Mouse (Mus musculus): ENCODE results near the gene Ppt2. TPM values are rescaled to one million over a fixed set of nuclear protein-coding genes. Genes with fewer than 3 reads are reported as not detected.

Gene Ppt2
- polyA plus RNA-seq, 1 experiment: 20.2 TPM

DNA sequence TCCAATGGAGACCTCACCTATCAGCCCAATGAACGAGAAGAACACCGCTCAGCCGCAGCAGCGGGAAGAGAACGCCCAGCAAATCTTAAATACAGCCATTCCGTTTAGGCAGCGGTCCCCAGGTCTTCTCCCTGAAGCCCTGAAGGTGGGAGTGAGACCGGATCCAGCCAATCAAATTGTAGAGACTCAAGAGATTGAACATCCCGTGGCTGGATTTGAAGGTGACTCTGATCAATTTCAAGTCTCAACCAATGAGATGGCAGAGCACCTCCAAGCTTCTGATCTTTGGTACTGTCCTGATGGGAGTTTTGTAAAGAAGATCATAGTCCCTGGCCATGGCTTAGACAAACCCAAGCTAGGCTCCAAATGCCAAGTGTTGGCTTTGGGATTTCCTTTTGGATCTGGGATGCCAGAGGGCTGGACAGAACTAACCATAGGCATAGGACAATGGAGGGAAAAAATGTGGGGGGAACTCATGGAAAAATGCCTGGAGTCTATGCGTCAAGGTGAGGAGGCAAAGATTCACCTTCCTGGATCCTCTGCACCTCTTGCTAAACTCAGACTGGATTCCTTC is 17.0 kb upstream of the Ppt2 start:
- Histone ChIP-seq H3K27me3 (ENCODE audit: control insufficient read depth, insufficient read depth, low read length) (no peaks in the 10 kb centered on the region), H3K4me1 (ENCODE audit: control insufficient read depth, insufficient read depth, low read length) (peaks cover 21% of the 10 kb centered on the region), H3K4me3 (ENCODE audit: control insufficient read depth, low read depth, low read length) (peak overlapping the region; percentile 95), H3K36me3 (ENCODE audit: control insufficient read depth, insufficient read depth, low read length) (no peaks in the 10 kb centered on the region; the same call in 1 of the 2 replicates), H3K27ac (ENCODE audit: control insufficient read depth, insufficient read depth, low read depth, low read length) (peak overlapping the region; percentile 63)
- TF ChIP-seq POLR2A (IDR thresholded peaks at IDR 0.05; ENCODE audit: control insufficient read depth, low read depth, low read length) (no peak), CTCF (IDR thresholded peaks at IDR 0.05; ENCODE audit: control insufficient read depth, insufficient read depth, insufficient replicate concordance, low read depth, low read length) (no peak)

DNA sequence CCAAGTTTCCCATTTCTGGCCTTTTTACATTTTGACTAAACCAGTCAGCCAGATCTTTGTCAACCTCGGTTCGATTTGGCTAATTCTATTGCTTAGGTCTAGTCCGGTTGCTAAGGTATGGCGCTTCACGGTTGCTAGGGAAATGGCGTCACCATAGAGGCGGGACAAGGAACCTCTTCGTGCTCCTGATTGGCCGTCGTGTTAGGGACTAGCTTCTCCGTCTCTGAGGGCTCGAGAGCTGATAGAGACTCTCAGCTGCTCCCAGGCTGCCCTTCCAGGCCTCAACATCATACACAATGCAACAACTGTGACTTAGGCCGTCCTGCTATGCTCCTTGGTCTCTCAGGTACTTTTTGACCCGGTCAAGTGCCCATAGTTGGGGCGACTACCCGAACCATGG is 16.3 kb upstream of the Ppt2 start, which contains the start of gene Fkbpl:
Fkbpl (plus strand) TSS at position 157 of the 400 bp plus-strand sequence.
- no peaks in the 10 kb centered on the region for H3K27me3 ChIP-seq (ENCODE audit: control insufficient read depth, insufficient read depth, low read length)
- H3K4me1 ChIP-seq (ENCODE audit: control insufficient read depth, insufficient read depth, low read length): peaks cover 21% of the 10 kb centered on the region
- H3K36me3 ChIP-seq (ENCODE audit: control insufficient read depth, insufficient read depth, low read length): no peaks in the 10 kb centered on the region
- H3K27ac ChIP-seq (ENCODE audit: control insufficient read depth, insufficient read depth, low read depth, low read length): peak within 1 kb of the TSS; percentile 72
- H3K4me3 ChIP-seq (ENCODE audit: control insufficient read depth, low read depth, low read length): peak within 1 kb of the TSS; percentile 95
- TF ChIP-seq POLR2A (IDR thresholded peaks at IDR 0.05; ENCODE audit: control insufficient read depth, low read depth, low read length) (peak; percentile 85), CTCF (IDR thresholded peaks at IDR 0.05; ENCODE audit: control insufficient read depth, insufficient read depth, insufficient replicate concordance, low read depth, low read length) (no peak)

DNA sequence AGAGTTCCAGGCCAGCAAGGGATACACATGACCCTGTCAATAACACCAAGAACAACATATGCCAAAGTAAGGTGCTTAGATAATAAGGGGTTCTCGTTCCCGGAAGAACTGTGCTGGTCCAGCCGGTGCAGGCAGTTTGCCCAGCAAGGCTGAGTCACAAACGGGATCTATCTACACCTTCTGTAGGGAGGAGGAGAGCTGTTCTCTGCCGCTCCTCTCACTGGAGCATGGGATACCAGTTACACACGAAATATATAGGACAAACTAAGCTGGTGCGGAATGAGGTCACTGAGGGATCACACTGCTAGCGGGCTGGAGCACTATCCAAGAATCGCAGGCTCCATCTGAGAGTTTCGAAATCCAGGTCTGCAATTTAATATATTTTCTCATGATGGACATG is 15.6 kb upstream of the Ppt2 start:
- Histone ChIP-seq H3K27ac (ENCODE audit: control insufficient read depth, insufficient read depth, low read depth, low read length) (peak overlapping the region; percentile 72), H3K4me1 (ENCODE audit: control insufficient read depth, insufficient read depth, low read length) (peaks cover 21% of the 10 kb centered on the region), H3K27me3 (ENCODE audit: control insufficient read depth, insufficient read depth, low read length) (no peaks in the 10 kb centered on the region), H3K36me3 (ENCODE audit: control insufficient read depth, insufficient read depth, low read length) (no peaks in the 10 kb centered on the region), H3K4me3 (ENCODE audit: control insufficient read depth, low read depth, low read length) (peak overlapping the region; percentile 95)
- TF ChIP-seq CTCF (IDR thresholded peaks at IDR 0.05; ENCODE audit: control insufficient read depth, insufficient read depth, insufficient replicate concordance, low read depth, low read length) (no peak), POLR2A (IDR thresholded peaks at IDR 0.05; ENCODE audit: control insufficient read depth, low read depth, low read length) (no peak; the same call in 1 of the 2 replicates)

DNA sequence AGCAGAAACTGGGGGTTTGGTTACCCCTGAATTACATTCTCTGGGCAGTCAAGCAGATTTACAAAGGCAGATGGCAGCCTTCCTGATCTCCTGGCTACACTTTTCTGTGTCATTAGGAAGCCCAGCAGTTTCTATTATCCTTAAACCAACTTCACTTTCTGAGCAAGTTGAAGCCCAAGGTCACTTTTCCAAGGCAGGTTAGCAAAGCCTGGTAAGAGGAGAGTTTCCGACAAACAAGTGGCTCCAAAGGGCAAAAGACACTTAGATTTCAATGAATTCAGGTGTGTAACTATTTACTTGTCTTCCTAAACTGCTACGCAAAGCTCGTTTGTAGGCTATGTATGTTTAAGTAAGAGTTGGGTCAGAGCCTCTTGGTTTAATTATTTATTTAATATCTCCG is 15.1 kb upstream of the Ppt2 start:
- Histone ChIP-seq H3K4me3 (ENCODE audit: control insufficient read depth, low read depth, low read length) (no peak overlapping the region), H3K4me1 (ENCODE audit: control insufficient read depth, insufficient read depth, low read length) (peaks cover 21% of the 10 kb centered on the region), H3K27ac (ENCODE audit: control insufficient read depth, insufficient read depth, low read depth, low read length) (no peak overlapping the region), H3K27me3 (ENCODE audit: control insufficient read depth, insufficient read depth, low read length) (no peaks in the 10 kb centered on the region), H3K36me3 (ENCODE audit: control insufficient read depth, insufficient read depth, low read length) (no peaks in the 10 kb centered on the region)
- no peak for TF ChIP-seq POLR2A (IDR thresholded peaks at IDR 0.05; ENCODE audit: control insufficient read depth, low read depth, low read length)
- TF ChIP-seq CTCF (IDR thresholded peaks at IDR 0.05; ENCODE audit: control insufficient read depth, insufficient read depth, insufficient replicate concordance, low read depth, low read length): no peak

DNA sequence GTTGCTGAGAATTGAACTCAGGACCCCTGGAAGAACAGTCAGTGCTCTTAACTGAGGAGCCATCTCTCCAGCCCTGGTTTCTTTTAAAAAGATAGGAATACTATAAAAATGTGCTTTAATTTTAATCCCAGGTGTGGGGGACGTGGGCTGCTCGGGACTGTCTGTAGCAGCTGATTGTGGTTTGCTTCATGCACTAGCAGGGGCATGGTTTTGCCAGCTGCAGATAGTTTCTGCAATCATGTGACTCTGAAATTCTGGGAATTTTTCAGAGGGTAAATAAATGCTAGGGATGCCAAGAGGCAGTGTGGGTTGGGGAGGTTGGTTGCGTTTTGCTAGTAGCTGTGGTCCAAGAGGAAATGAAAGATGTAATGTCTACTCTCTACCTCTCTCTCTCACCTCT is 13.6 kb upstream of the Ppt2 start:
- H3K4me1 ChIP-seq (ENCODE audit: control insufficient read depth, insufficient read depth, low read length): peaks cover 20% of the 10 kb centered on the region
- H3K27ac ChIP-seq (ENCODE audit: control insufficient read depth, insufficient read depth, low read depth, low read length): no peak overlapping the region
- H3K27me3 ChIP-seq (ENCODE audit: control insufficient read depth, insufficient read depth, low read length): no peaks in the 10 kb centered on the region
- no peaks in the 10 kb centered on the region for H3K36me3 ChIP-seq (ENCODE audit: control insufficient read depth, insufficient read depth, low read length)
- TF ChIP-seq CTCF (IDR thresholded peaks at IDR 0.05; ENCODE audit: control insufficient read depth, insufficient read depth, insufficient replicate concordance, low read depth, low read length): no peak
- no peak for TF ChIP-seq POLR2A (IDR thresholded peaks at IDR 0.05; ENCODE audit: control insufficient read depth, low read depth, low read length)
- no peak overlapping the region for H3K4me3 ChIP-seq (ENCODE audit: control insufficient read depth, low read depth, low read length)

DNA sequence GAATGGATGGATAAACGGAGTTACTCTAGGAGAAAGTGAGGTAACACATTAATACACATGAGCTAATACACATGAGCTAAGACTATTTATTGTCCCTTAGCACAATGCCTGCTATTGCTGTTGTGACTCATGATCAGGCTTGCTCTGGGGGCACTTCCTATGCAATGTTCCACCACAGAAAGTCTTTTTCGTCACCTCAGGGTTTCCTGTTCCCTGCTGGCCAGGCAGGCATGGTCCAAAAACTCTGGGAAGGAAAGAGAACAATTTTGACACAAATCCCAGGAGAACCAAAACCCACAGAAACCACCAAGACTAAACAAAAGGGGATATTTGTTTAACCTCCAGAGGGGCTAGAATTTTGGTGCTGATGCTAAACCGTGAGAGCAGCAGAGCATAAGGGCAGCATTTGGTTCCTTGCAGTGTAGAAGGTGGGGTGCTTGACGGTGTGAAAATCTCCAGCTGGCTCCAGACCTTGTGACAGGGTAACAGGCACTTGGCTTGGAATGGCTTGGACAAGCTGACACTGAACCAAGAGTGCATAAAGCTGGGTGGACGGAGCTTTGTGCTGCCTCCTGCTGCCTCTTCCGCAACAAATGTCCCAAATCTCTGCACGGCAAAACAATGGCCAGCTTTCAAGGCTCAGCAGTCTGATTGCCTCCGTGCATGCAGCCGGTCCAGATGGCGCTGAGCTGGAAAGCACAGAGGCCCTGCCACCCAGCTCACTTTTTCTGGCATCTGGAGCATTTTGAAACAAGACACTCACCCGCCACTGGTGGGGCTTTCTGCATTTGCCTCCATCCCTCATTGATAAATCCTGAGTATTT is 12.7 kb upstream of the Ppt2 start:
- Histone ChIP-seq H3K27me3 (ENCODE audit: control insufficient read depth, insufficient read depth, low read length) (no peaks in the 10 kb centered on the region), H3K27ac (ENCODE audit: control insufficient read depth, insufficient read depth, low read depth, low read length) (no peak overlapping the region), H3K36me3 (ENCODE audit: control insufficient read depth, insufficient read depth, low read length) (no peaks in the 10 kb centered on the region), H3K4me1 (ENCODE audit: control insufficient read depth, insufficient read depth, low read length) (peaks cover 15% of the 10 kb centered on the region), H3K4me3 (ENCODE audit: control insufficient read depth, low read depth, low read length) (no peak overlapping the region)
- TF ChIP-seq POLR2A (IDR thresholded peaks at IDR 0.05; ENCODE audit: control insufficient read depth, low read depth, low read length) (no peak), CTCF (IDR thresholded peaks at IDR 0.05; ENCODE audit: control insufficient read depth, insufficient read depth, insufficient replicate concordance, low read depth, low read length) (no peak)

DNA sequence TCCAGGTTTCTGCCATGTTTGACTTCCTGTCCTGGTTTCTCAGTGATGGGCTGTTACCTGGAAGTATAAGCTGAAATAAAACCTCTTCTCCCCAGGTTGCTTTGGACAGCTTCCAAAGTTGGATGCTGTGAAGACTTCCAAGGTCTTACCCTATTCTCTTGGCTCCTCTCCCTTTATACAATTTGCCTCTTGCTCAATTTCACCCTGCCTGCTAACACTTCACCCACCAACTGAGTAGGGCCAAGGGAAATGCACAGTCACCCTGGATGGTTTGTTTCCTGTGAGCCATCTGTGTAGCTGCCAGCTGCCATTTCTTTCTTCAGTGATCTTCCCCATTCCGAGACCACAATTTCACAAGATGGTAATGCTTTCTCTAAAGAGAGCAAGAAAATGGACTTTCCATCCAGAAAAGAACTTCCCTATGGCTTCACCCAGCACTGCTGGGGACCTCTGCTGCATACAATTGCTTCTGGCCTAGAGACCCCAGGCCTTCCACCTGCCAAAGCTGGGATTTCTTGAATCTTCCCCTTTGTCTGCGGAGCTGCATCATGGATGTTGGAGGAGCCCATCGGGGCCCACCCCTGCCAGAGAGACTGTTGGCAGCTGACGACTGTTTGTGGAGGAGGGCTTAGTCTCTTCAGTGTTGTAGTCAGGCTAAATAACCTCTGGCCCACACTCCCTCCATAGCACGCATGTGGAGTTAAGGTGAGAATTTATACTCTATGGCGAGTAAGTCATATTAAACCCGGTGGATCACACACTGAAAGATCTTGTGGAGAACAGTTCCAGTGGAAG is 11.3 kb upstream of the Ppt2 start:
- Histone ChIP-seq H3K27ac (ENCODE audit: control insufficient read depth, insufficient read depth, low read depth, low read length) (no peak overlapping the region), H3K36me3 (ENCODE audit: control insufficient read depth, insufficient read depth, low read length) (no peaks in the 10 kb centered on the region), H3K4me1 (ENCODE audit: control insufficient read depth, insufficient read depth, low read length) (peaks cover 10% of the 10 kb centered on the region), H3K4me3 (ENCODE audit: control insufficient read depth, low read depth, low read length) (no peak overlapping the region), H3K27me3 (ENCODE audit: control insufficient read depth, insufficient read depth, low read length) (no peaks in the 10 kb centered on the region)
- TF ChIP-seq POLR2A (IDR thresholded peaks at IDR 0.05; ENCODE audit: control insufficient read depth, low read depth, low read length): no peak
- no peak for TF ChIP-seq CTCF (IDR thresholded peaks at IDR 0.05; ENCODE audit: control insufficient read depth, insufficient read depth, insufficient replicate concordance, low read depth, low read length)

Data from testis, adult 2 months (tissue).